In the genomic region with DNA sequence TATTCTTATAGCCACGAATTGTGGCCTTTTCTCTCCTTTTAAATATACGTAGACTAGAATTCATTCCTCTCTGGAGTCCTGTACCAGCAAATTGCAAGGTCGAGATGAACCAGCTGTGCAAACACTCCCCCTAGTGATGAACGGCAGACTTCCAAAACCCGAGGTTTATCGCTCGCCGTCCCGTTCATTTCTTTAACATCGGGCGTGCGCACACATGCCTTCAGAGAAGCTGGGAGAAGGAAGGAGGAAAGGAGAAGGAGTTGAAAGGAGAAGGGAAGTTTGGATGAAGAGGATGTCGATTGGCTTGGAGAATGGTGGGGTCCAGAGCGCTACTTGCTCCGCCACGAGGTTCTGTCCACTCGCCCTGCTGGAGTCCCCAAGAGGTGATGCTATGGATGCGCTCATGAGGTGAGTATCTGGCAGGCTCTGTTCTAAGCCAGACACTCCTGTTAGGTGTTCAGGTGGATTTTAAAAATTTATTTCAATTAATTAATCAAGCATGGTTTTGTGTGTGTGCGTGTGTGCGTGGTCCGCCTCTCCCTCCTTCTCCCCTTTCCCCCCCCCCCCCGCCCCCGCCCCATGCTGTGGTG, we compare ENCODE assay signal across 8 mouse cellular contexts. TPM values are rescaled to one million over a fixed set of nuclear protein-coding genes. Genes with fewer than 3 reads are reported as not detected.
A peak's percentile ranks its signal among the peaks of the same experiment; 100 is the strongest.
DNase-seq lines count a peak whose midpoint lies in the region; ATAC-seq and TF ChIP-seq lines count a peak whose summit lies in the region.

No protein-coding gene starts in this region.

- no peak for ATAC-seq in heart, embryonic 14.5 days (ENCODE audit: insufficient number of reproducible peaks, insufficient read depth, low FRiP score, low read depth)
- ATAC-seq in kidney, postnatal 0 days (replicated peaks; ENCODE audit: low FRiP score, low read depth): no peak
- no peak for ATAC-seq in liver, embryonic 12.5 days
- 0 out of 2 replicates have a peak, but pooled peaks have one; percentile 53 for ATAC-seq in neural tube, embryonic 12.5 days (ENCODE audit: low FRiP score, low read depth)

- H3K9ac ChIP-seq in heart, embryonic 14.5 days (ENCODE audit: low read length): peak overlapping the region; percentile 57
- H3K9ac ChIP-seq in kidney, postnatal 0 days (ENCODE audit: low read depth, low read length): no peak overlapping the region
- H3K9ac ChIP-seq in liver, embryonic 12.5 days: no peak overlapping the region
- H3K9ac ChIP-seq in neural tube, embryonic 12.5 days: 0 out of 2 replicates have a peak overlapping the region, but pooled peaks have one; percentile 13

- H3K9me3 ChIP-seq in heart, embryonic 14.5 days (ENCODE audit: control insufficient read depth, low read length): no peaks in the 10 kb centered on the region
- no peaks in the 10 kb centered on the region for H3K9me3 ChIP-seq in kidney, postnatal 0 days (replicated peaks; ENCODE audit: low read length)
- no peaks in the 10 kb centered on the region for H3K9me3 ChIP-seq in liver, embryonic 12.5 days (replicated peaks)
- no peaks in the 10 kb centered on the region for H3K9me3 ChIP-seq in neural tube, embryonic 12.5 days

- peak overlapping the region; percentile 4 to 30; a peak in 3 of 4 replicates for H3K4me3 ChIP-seq in heart, embryonic 14.5 days (ENCODE audit: control insufficient read depth in 1 of 2, insufficient read depth in 1 of 2, low read depth in 1 of 2, low read length in 2 of 2)
- H3K4me3 ChIP-seq in kidney, postnatal 0 days (replicated peaks; ENCODE audit: low read depth, low read length): no peak overlapping the region
- H3K4me3 ChIP-seq in liver, embryonic 12.5 days: no peak overlapping the region
- peak overlapping the region; percentile 18; the same call in 1 of the 2 replicates for H3K4me3 ChIP-seq in neural tube, embryonic 12.5 days

- no peak overlapping the region for H3K27ac ChIP-seq in heart, embryonic 14.5 days (replicated peaks in 1 of 2; ENCODE audit: control insufficient read depth in 1 of 2, insufficient read depth in 1 of 2, low read depth in 2 of 2, low read length in 2 of 2)
- no peak overlapping the region for H3K27ac ChIP-seq in kidney, postnatal 0 days
- no peak overlapping the region for H3K27ac ChIP-seq in liver, embryonic 12.5 days
- H3K27ac ChIP-seq in neural tube, embryonic 12.5 days: no peak overlapping the region

- H3K27me3 ChIP-seq in heart, embryonic 14.5 days (ENCODE audit: control insufficient read depth, insufficient read depth, low read length): peaks cover 13% of the 10 kb centered on the region
- H3K27me3 ChIP-seq in kidney, postnatal 0 days (ENCODE audit: insufficient read depth, low read length): no peaks in the 10 kb centered on the region
- peaks cover 67% of the 10 kb centered on the region for H3K27me3 ChIP-seq in liver, embryonic 12.5 days (replicated peaks)
- H3K27me3 ChIP-seq in neural tube, embryonic 12.5 days (replicated peaks): peaks cover 7% of the 10 kb centered on the region

- no peaks in the 10 kb centered on the region for H3K36me3 ChIP-seq in heart, embryonic 14.5 days (ENCODE audit: control insufficient read depth, insufficient read depth, low read length)
- H3K36me3 ChIP-seq in kidney, postnatal 0 days (ENCODE audit: insufficient read depth, low read length): no peaks in the 10 kb centered on the region
- no peaks in the 10 kb centered on the region for H3K36me3 ChIP-seq in liver, embryonic 12.5 days
- H3K36me3 ChIP-seq in neural tube, embryonic 12.5 days: no peaks in the 10 kb centered on the region

- DNase-seq in 3T3-L1 (ENCODE audit: low read depth, low spot score) (peak; percentile 58), R1 (ENCODE audit: low read depth, low spot score) (peak; percentile 69)
- peak; percentile 70 for DNase-seq in embryo, embryonic 9.5 days (ENCODE audit: extremely low spot score)
- peak; percentile 85 for DNase-seq in kidney, postnatal 0 days (ENCODE audit: low spot score)
- DNase-seq in thymus, postnatal 4 days: peak; percentile 71

- TF ChIP-seq CTCF in kidney, postnatal 0 days (IDR thresholded peaks at IDR 0.05; ENCODE audit: low read depth): peak; percentile 81

- WGBS in heart, embryonic 14.5 days: 16% methylated on average over 22 of the region's 23 CpGs
- WGBS in kidney, postnatal 0 days: 11% methylated on average over 21 of the region's 23 CpGs
- 20% methylated on average over 23 of the region's 23 CpGs for WGBS in liver, embryonic 12.5 days (ENCODE audit: insufficient replicate concordance)
- WGBS in neural tube, embryonic 12.5 days: 16% methylated on average over 21 of the region's 23 CpGs

- peak overlapping the region; percentile 62 for H3K4me2 ChIP-seq in heart, embryonic 14.5 days (ENCODE audit: low read length)
- peak overlapping the region; percentile 32; the same call in 1 of the 2 replicates for H3K4me2 ChIP-seq in kidney, postnatal 0 days (ENCODE audit: low read length)
- H3K4me2 ChIP-seq in liver, embryonic 12.5 days: peak overlapping the region; percentile 44
- H3K4me2 ChIP-seq in neural tube, embryonic 12.5 days (replicated peaks): peak overlapping the region; percentile 57

- peaks cover 2 to 7% of the 10 kb centered on the region in 2 experiments; a peak in 2 of 4 replicates for H3K4me1 ChIP-seq in heart, embryonic 14.5 days (ENCODE audit: control insufficient read depth in 2 of 2, insufficient read depth in 2 of 2, low read length in 2 of 2)
- H3K4me1 ChIP-seq in kidney, postnatal 0 days (replicated peaks; ENCODE audit: insufficient read depth, low read length): no peaks in the 10 kb centered on the region
- H3K4me1 ChIP-seq in liver, embryonic 12.5 days: peaks cover 23% of the 10 kb centered on the region
- no peaks in the 10 kb centered on the region for H3K4me1 ChIP-seq in neural tube, embryonic 12.5 days

RNA-seq across cellular contexts. Expression of gene Clic6, which starts 6.9 kb away (rescaled TPM):
- 0.72 and 0.89 TPM in 2 replicates for polyA plus RNA-seq in heart, embryonic 14.5 days (2014; fragmentation: Nextera tagmentation; extraction: Ambion mirVana)
- 7.1 and 7.8 TPM in 2 replicates for polyA plus RNA-seq in kidney, postnatal 0 days (2015; fragmentation: Nextera tagmentation; extraction: Ambion mirVana)
- 1.3 and 1.7 TPM in 2 replicates for polyA plus RNA-seq in liver, embryonic 12.5 days (2016; fragmentation: Nextera tagmentation; extraction: Ambion mirVana)
- 0.59 and 0.66 TPM in 2 replicates for polyA plus RNA-seq in neural tube, embryonic 12.5 days (2016; fragmentation: Nextera tagmentation; extraction: Ambion mirVana)

RNA-seq across cellular contexts. Expression of gene Rcan1, which starts 8.0 kb away (rescaled TPM):
- 105 TPM in 2 replicates for polyA plus RNA-seq in heart, embryonic 14.5 days (2014; fragmentation: Nextera tagmentation; extraction: Ambion mirVana)
- 37.9 and 38.8 TPM in 2 replicates for polyA plus RNA-seq in kidney, postnatal 0 days (2015; fragmentation: Nextera tagmentation; extraction: Ambion mirVana)
- polyA plus RNA-seq in liver, embryonic 12.5 days (2016; fragmentation: Nextera tagmentation; extraction: Ambion mirVana): 14.3 and 15.9 TPM in 2 replicates
- polyA plus RNA-seq in neural tube, embryonic 12.5 days (2016; fragmentation: Nextera tagmentation; extraction: Ambion mirVana): 47.1 and 48.6 TPM in 2 replicates

Comparison
In these comparisons a context has a peak if more than half of its experiments do, and no peak if none do; other contexts are left out.
1. H3K4me3 ChIP-seq: peak in heart, embryonic 14.5 days (2 of 2) and neural tube, embryonic 12.5 days (single experiment); none in kidney, postnatal 0 days (single experiment) and liver, embryonic 12.5 days (single experiment).
2. H3K9ac ChIP-seq: peak in heart, embryonic 14.5 days (single experiment) and neural tube, embryonic 12.5 days (single experiment); none in kidney, postnatal 0 days (single experiment) and liver, embryonic 12.5 days (single experiment).
3. Peak in every context shown above with its lines, with median percentiles within 50 percentile points of each other: DNase-seq and H3K4me2 ChIP-seq.